Mouse (Mus musculus): ENCODE measurements around the gene Abca6. TPM values are rescaled to one million over a fixed set of nuclear protein-coding genes. Genes with fewer than 3 reads are reported as not detected.

Gene Abca6
- polyA plus RNA-seq, 1 experiment from 2014 or later, result 0.09 TPM

GRCm38 (mm10) chr11:110266757-110267156 is 15.2 kb upstream of the Abca6 start:
- 91% methylated on average over 11 of the region's 11 CpGs for WGBS
- ATAC-seq, result no peak
- H3K4me1 ChIP-seq (replicated peaks), result no peaks in the 10 kb centered on the region
- no peak overlapping the region for H3K4me3 ChIP-seq (replicated peaks)
- H3K9ac ChIP-seq (replicated peaks), result no peak overlapping the region
- H3K4me2 ChIP-seq (replicated peaks), result no peak overlapping the region
- no peak overlapping the region for H3K27ac ChIP-seq
- H3K36me3 ChIP-seq, result no peaks in the 10 kb centered on the region; the same call in 1 of the 2 replicates
- no peaks in the 10 kb centered on the region for H3K27me3 ChIP-seq
- H3K9me3 ChIP-seq, result no peaks in the 10 kb centered on the region

GRCm38 (mm10) chr11:110261867-110262266 is 10.3 kb upstream of the Abca6 start:
- no peaks in the 10 kb centered on the region for H3K27me3 ChIP-seq
- ATAC-seq, result no peak
- H3K4me3 ChIP-seq (replicated peaks), result no peak overlapping the region
- H3K36me3 ChIP-seq, result no peaks in the 10 kb centered on the region; the same call in 1 of the 2 replicates
- no peaks in the 10 kb centered on the region for H3K4me1 ChIP-seq (replicated peaks)
- WGBS, result 79% methylated on average over 3 of the region's 3 CpGs
- H3K9ac ChIP-seq (replicated peaks), result no peak overlapping the region
- no peak overlapping the region for H3K4me2 ChIP-seq (replicated peaks)
- no peaks in the 10 kb centered on the region for H3K9me3 ChIP-seq
- H3K27ac ChIP-seq, result no peak overlapping the region

- no peak overlapping the region for H3K9ac ChIP-seq (replicated peaks)
- H3K4me2 ChIP-seq (replicated peaks), result no peak overlapping the region
- 79% methylated on average over 4 of the region's 4 CpGs for WGBS
- no peaks in the 10 kb centered on the region for H3K36me3 ChIP-seq
- H3K4me1 ChIP-seq (replicated peaks), result no peaks in the 10 kb centered on the region
- H3K27ac ChIP-seq, result no peak overlapping the region
- no peaks in the 10 kb centered on the region for H3K9me3 ChIP-seq
- no peaks in the 10 kb centered on the region for H3K27me3 ChIP-seq
- H3K4me3 ChIP-seq (replicated peaks), result no peak overlapping the region
- ATAC-seq, result no peak
Measured at GRCm38 (mm10) chr11:110257911-110258310, 6.3 kb upstream of the Abca6 start.

GRCm38 (mm10) chr11:110257061-110257460 is 5.5 kb upstream of the Abca6 start:
- Histone ChIP-seq H3K27ac (no peak overlapping the region), H3K9ac (replicated peaks) (no peak overlapping the region), H3K4me1 (replicated peaks) (no peaks in the 10 kb centered on the region), H3K9me3 (no peaks in the 10 kb centered on the region), H3K36me3 (no peaks in the 10 kb centered on the region), H3K4me2 (replicated peaks) (no peak overlapping the region), H3K4me3 (replicated peaks) (no peak overlapping the region), H3K27me3 (no peaks in the 10 kb centered on the region)
- 94% methylated on average over 4 of the region's 4 CpGs for WGBS
- ATAC-seq, result no peak

GRCm38 (mm10) chr11:110252256-110252655 is 680 bp upstream of the Abca6 start:
- Histone ChIP-seq H3K4me2 (replicated peaks) (no peak overlapping the region), H3K9ac (replicated peaks) (no peak overlapping the region), H3K36me3 (no peaks in the 10 kb centered on the region), H3K4me1 (replicated peaks) (peaks cover 4% of the 10 kb centered on the region; the same call in 1 of the 2 replicates), H3K27ac (no peak overlapping the region), H3K27me3 (no peaks in the 10 kb centered on the region), H3K9me3 (no peaks in the 10 kb centered on the region), H3K4me3 (replicated peaks) (no peak overlapping the region)
- ATAC-seq, result no peak
- 84% methylated on average over 3 of the region's 3 CpGs for WGBS

- H3K4me2 ChIP-seq (replicated peaks), result no peak overlapping the region
- H3K9me3 ChIP-seq, result no peaks in the 10 kb centered on the region
- no peaks in the 10 kb centered on the region for H3K27me3 ChIP-seq
- H3K36me3 ChIP-seq, result no peaks in the 10 kb centered on the region
- no peak for ATAC-seq
- 93% methylated on average over 10 of the region's 10 CpGs for WGBS
- H3K4me3 ChIP-seq (replicated peaks), result no peak overlapping the region
- H3K4me1 ChIP-seq (replicated peaks), result no peaks in the 10 kb centered on the region
- H3K9ac ChIP-seq (replicated peaks), result no peak overlapping the region
- no peak overlapping the region for H3K27ac ChIP-seq
Measured at GRCm38 (mm10) chr11:110244730-110245129, 6.8 kb downstream of the Abca6 start.

- Histone ChIP-seq H3K9me3 (no peaks in the 10 kb centered on the region), H3K4me2 (replicated peaks) (no peak overlapping the region), H3K4me1 (replicated peaks) (no peaks in the 10 kb centered on the region), H3K4me3 (replicated peaks) (no peak overlapping the region), H3K9ac (replicated peaks) (no peak overlapping the region), H3K36me3 (no peaks in the 10 kb centered on the region), H3K27ac (no peak overlapping the region), H3K27me3 (no peaks in the 10 kb centered on the region)
- 85% methylated on average over 2 of the region's 2 CpGs for WGBS
- no peak for ATAC-seq
Measured at GRCm38 (mm10) chr11:110237466-110237865, 14.1 kb downstream of the Abca6 start.

GRCm38 (mm10) chr11:110232975-110233374 is 18.6 kb downstream of the Abca6 start:
- Histone ChIP-seq H3K9me3 (no peaks in the 10 kb centered on the region), H3K4me1 (replicated peaks) (no peaks in the 10 kb centered on the region), H3K36me3 (no peaks in the 10 kb centered on the region), H3K9ac (replicated peaks) (no peak overlapping the region), H3K27me3 (no peaks in the 10 kb centered on the region), H3K4me3 (replicated peaks) (no peak overlapping the region), H3K27ac (no peak overlapping the region), H3K4me2 (replicated peaks) (no peak overlapping the region)
- ATAC-seq, result no peak

GRCm38 (mm10) chr11:110217118-110217517 is 34.5 kb downstream of the Abca6 start:
- Histone ChIP-seq H3K36me3 (no peaks in the 10 kb centered on the region), H3K27me3 (no peaks in the 10 kb centered on the region), H3K9me3 (no peaks in the 10 kb centered on the region), H3K4me2 (replicated peaks) (no peak overlapping the region), H3K27ac (no peak overlapping the region), H3K4me3 (replicated peaks) (no peak overlapping the region), H3K4me1 (replicated peaks) (no peaks in the 10 kb centered on the region), H3K9ac (replicated peaks) (no peak overlapping the region)
- no peak for ATAC-seq

- WGBS, result 94% methylated on average over 5 of the region's 5 CpGs
- H3K4me1 ChIP-seq (replicated peaks), result no peaks in the 10 kb centered on the region
- ATAC-seq, result no peak
- H3K27me3 ChIP-seq, result no peaks in the 10 kb centered on the region
- H3K27ac ChIP-seq, result no peak overlapping the region
- H3K4me2 ChIP-seq (replicated peaks), result no peak overlapping the region
- no peaks in the 10 kb centered on the region for H3K9me3 ChIP-seq
- no peaks in the 10 kb centered on the region for H3K36me3 ChIP-seq
- no peak overlapping the region for H3K9ac ChIP-seq (replicated peaks)
- no peak overlapping the region for H3K4me3 ChIP-seq (replicated peaks)
Measured at GRCm38 (mm10) chr11:110203930-110204329, 47.6 kb downstream of the Abca6 start.

GRCm38 (mm10) chr11:110198882-110199281 is 52.7 kb downstream of the Abca6 start:
- WGBS, result 83% methylated on average over 3 of the region's 3 CpGs
- ATAC-seq, result no peak
- Histone ChIP-seq H3K4me3 (replicated peaks) (no peak overlapping the region), H3K36me3 (no peaks in the 10 kb centered on the region), H3K4me2 (replicated peaks) (no peak overlapping the region), H3K4me1 (replicated peaks) (no peaks in the 10 kb centered on the region), H3K27me3 (no peaks in the 10 kb centered on the region), H3K9ac (replicated peaks) (no peak overlapping the region), H3K27ac (no peak overlapping the region), H3K9me3 (no peaks in the 10 kb centered on the region)

- Histone ChIP-seq H3K4me3 (replicated peaks) (no peak overlapping the region), H3K9ac (replicated peaks) (no peak overlapping the region), H3K27me3 (no peaks in the 10 kb centered on the region), H3K27ac (no peak overlapping the region), H3K36me3 (no peaks in the 10 kb centered on the region), H3K4me1 (replicated peaks) (no peaks in the 10 kb centered on the region), H3K4me2 (replicated peaks) (no peak overlapping the region), H3K9me3 (no peaks in the 10 kb centered on the region)
- 89% methylated on average over 8 of the region's 8 CpGs for WGBS
- no peak for ATAC-seq
Measured at GRCm38 (mm10) chr11:110196561-110197306, 54.8 kb downstream of the Abca6 start.

- H3K36me3 ChIP-seq, result no peaks in the 10 kb centered on the region
- WGBS, result 89% methylated on average over 4 of the region's 4 CpGs
- H3K4me2 ChIP-seq (replicated peaks), result no peak overlapping the region
- H3K9ac ChIP-seq (replicated peaks), result no peak overlapping the region
- H3K9me3 ChIP-seq, result no peaks in the 10 kb centered on the region
- ATAC-seq, result no peak
- H3K4me1 ChIP-seq (replicated peaks), result no peaks in the 10 kb centered on the region
- H3K27me3 ChIP-seq, result no peaks in the 10 kb centered on the region
- no peak overlapping the region for H3K27ac ChIP-seq
- H3K4me3 ChIP-seq (replicated peaks), result no peak overlapping the region
Measured at GRCm38 (mm10) chr11:110195310-110195709, 56.3 kb downstream of the Abca6 start.
